Mouse (Mus musculus): Measurements from ENCODE around the gene Bicral.

Bicral gene

GRCm38 (mm10) chr17:46857903-46858748 lies at the start of gene Bicral:
TSS of gene Bicral (minus strand) at chr17:46858482.
- in situ Hi-C loops (cut with MboI, MseI), result no loop called here

DNA sequence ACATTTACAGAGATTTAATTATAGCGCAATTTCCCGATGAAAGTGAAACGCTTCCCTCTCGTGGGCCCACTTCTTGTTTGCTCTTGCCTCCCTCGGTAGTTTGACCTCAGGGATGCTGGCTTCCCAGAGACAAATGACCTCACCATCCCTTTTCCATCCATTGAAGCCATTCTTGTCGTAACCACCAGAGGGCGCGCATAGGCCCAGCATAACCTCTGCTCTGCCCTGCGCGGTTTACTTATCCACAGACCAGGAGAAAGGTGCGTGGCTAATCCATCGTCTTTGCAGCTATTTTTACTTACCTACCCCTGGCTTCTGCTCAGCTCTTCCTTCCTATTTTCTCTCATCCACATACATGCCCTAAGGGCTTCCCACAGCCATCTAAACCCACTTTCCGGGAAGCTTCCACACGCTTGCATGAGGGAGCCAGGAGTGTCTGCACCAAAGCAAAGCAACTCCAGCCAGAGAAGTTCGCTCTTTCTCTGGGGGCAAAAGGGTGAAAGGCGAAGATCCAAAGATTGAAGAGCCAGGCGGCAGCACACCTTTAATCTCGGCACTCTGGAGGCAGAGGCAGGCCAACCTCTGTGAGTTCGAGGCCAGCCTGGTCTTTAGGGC lies 45.7 kb upstream of the Bicral start:
- in situ Hi-C loops (cut with MboI, MseI), result no loop called here

- in situ Hi-C loops (cut with MboI, MseI), result no loop called here
These were observed 42.7 kb upstream of the Bicral start for GRCm38 (mm10) chr17:46900941-46901340.

DNA sequence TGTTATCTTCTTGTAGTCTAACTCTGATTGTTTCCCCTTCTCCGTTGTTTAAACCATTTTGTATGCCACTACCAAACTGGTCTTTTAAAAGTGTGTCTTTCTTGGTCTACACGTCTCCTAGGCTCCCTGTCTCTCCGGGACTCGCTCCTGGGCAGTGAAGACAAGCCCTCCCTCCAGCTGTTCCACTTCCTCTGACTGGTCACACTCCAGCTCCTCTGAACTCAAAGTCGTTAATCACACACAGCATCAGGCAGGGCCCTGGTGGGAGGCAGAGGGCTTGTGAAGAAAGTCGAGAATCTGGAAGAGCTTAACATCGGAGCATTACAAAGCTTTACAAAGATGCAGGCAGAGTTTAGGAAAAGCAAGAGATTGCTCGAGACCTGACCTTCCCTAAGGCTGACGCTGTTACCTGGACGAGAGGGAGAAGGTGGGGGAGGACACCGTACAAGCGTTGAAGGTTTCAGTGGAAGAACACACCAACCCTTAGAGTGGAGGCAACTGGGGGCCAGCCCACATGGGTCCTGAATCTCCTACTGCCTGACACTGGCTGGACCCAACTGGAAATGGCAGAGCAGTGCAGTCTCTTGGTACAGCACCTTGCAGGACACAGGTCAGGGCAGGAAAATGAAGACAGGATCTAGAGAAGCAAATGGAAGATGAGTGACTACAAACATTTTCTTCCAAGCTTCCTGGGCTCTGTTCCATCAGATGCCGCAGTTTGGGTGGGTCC lies 39.1 kb upstream of the Bicral start:
- in situ Hi-C loops (cut with MboI, MseI), result no loop called here

GRCm38 (mm10) chr17:46895426-46895825 lies 37.1 kb upstream of the Bicral start:
- in situ Hi-C loops (cut with MboI, MseI), result no loop called here

GRCm38 (mm10) chr17:46890843-46891594 lies 32.7 kb upstream of the Bicral start:
- in situ Hi-C loops (cut with MboI, MseI), result no loop called here

DNA sequence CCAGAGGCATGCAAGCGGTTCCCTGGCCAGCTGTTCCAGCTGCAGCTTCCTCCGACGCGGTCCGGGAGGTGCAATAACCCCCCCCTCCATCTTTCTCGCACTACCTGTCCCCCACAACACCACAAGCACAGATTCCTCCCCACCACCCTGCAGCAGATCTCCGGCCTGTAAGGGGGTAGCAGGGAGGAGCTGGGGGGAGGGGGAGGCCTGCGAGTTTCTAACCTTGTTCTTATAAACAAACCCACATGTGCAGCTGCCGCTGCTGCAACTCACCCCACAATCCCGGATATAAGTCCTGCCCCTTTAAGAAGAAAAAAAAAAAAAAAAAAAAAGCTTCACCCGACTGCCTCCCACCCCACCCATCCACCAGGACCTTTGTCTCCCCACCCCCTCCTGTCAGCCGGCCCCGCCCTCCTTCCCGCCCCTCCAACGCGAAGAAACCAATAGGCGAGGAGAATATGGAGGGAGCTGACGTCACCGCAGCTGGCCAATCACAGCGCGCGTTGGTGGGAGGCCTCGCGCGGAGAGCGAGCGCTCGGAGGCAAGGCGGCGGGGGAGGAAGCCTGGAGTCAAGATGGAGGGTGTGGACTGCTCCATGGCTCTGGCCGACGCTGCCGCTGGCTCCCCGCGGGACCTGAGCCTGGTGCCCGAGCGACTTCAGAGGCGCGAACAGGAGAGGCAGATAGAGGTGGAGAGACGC lies 32.0 kb upstream of the Bicral start, which contains the start of gene Tbcc:
Tbcc (plus strand) TSS at position 569 of the 700 bp plus-strand sequence.
- in situ Hi-C loops (cut with MboI, MseI), result no loop called here

- in situ Hi-C loops (cut with MboI, MseI), result loop anchor here (5.0 kb wide), 1 partner anchor 107 kb away; the partner anchor contains the start of gene Rpl7l1
These were observed 31.3 kb upstream of the Bicral start for GRCm38 (mm10) chr17:46889450-46890084.

- in situ Hi-C loops (cut with MboI, MseI), result loop anchor here (5.0 kb wide), 1 partner anchor 106 kb away; the partner anchor contains the start of gene Rpl7l1
These were observed 30.4 kb upstream of the Bicral start for GRCm38 (mm10) chr17:46888511-46889212.

- in situ Hi-C loops (cut with MboI, MseI), result loop anchor here (5.0 kb wide), 1 partner anchor 104 kb away; the partner anchor contains the start of gene Rpl7l1
These were observed 27.8 kb upstream of the Bicral start for GRCm38 (mm10) chr17:46885910-46886643.

DNA sequence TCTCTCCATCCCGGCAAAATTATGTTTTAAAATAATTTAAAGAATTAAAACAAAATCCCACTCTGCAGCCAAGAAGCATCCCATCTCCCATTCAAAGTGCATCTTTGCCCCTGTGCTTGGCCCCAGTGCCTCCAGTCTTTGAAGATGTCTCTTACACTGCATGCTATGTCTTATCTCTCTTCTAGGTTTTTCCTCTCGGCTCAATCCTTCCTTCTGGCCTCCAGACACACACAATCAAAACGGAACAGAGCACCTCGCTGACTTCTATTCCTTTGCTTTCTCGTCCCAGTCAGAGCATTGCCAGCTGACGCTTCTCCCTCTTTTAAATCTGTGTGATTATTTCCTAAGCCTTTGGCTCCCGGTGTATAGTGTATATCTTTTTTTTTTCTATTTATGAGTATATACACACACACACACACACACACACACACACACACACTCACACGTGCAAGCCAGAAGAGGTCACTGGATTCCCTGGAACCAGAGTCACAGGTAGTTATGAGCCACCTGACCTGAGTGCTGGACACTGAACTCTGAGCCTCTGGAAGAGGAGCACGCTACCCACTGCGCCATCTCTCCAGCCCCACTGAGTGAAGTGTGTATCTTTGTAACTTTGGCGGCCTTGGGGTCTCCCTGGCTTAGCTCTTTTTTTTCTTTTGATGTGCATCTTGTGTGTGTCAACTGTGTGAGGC lies 27.1 kb upstream of the Bicral start:
- in situ Hi-C loops (cut with MboI, MseI), result loop anchor here (5.0 kb wide), 1 partner anchor 103 kb away; the partner anchor contains the start of gene Rpl7l1

GRCm38 (mm10) chr17:46884766-46885165 lies 26.5 kb upstream of the Bicral start:
- in situ Hi-C loops (cut with MboI, MseI), result loop anchor here (5.0 kb wide), 1 partner anchor 102 kb away; the partner anchor contains the start of gene Rpl7l1

- in situ Hi-C loops (cut with MboI, MseI), result no loop called here
These were observed 24.8 kb upstream of the Bicral start for GRCm38 (mm10) chr17:46883107-46883506.

GRCm38 (mm10) chr17:46881728-46882127 lies 23.4 kb upstream of the Bicral start:
- in situ Hi-C loops (cut with MboI, MseI), result no loop called here

- in situ Hi-C loops (cut with MboI, MseI), result no loop called here
These were observed 22.0 kb upstream of the Bicral start for GRCm38 (mm10) chr17:46880322-46880721.

GRCm38 (mm10) chr17:46879841-46880311 lies 21.6 kb upstream of the Bicral start:
- in situ Hi-C loops (cut with MboI, MseI), result no loop called here

GRCm38 (mm10) chr17:46877061-46877460 lies 18.8 kb upstream of the Bicral start:
- in situ Hi-C loops (cut with MboI, MseI), result no loop called here

All from regulatory T cell (primary cell).